17 mouse cellular contexts compared by ENCODE assay signal in genomic region chr12:73770771-73771170, GRCm38 (mm10).
"Had no signal": no experiment of that assay in that cellular context is flagged by ENCODE, and none has a peak within 500 bp of the region (broad histone marks: within the 10 kb centered on the region; RNA-seq: fewer than 3 reads in every experiment).

No protein-coding gene starts in this region.

- H3K27ac ChIP-seq: neural tube, embryonic 12.5 days; neural tube, embryonic 13.5 days; neural tube, embryonic 15.5 days; stomach, embryonic 15.5 days; stomach, postnatal 0 days had no signal

- H3K9ac ChIP-seq: neural tube, embryonic 12.5 days; neural tube, embryonic 13.5 days; neural tube, embryonic 15.5 days; stomach, embryonic 15.5 days had no signal

- H3K36me3 ChIP-seq: neural tube, embryonic 12.5 days; neural tube, embryonic 13.5 days; neural tube, embryonic 15.5 days; stomach, embryonic 15.5 days had no signal

- H3K9me3 ChIP-seq: neural tube, embryonic 12.5 days; neural tube, embryonic 13.5 days; neural tube, embryonic 15.5 days; stomach, embryonic 15.5 days had no signal

- H3K4me2 ChIP-seq: neural tube, embryonic 12.5 days; neural tube, embryonic 13.5 days; neural tube, embryonic 15.5 days; stomach, embryonic 15.5 days had no signal

- H3K27me3 ChIP-seq: neural tube, embryonic 12.5 days; neural tube, embryonic 13.5 days; neural tube, embryonic 15.5 days; stomach, embryonic 15.5 days had no signal

- DNase-seq: retina, postnatal 1 day; right cerebral cortex, adult 18-20 months; right cerebral cortex, postnatal 14 days; right cerebral cortex, postnatal 25 days; right cerebral cortex, postnatal 4 days; spleen, adult 18-20 months; thymus, adult 18-20 months; thymus, adult 2 months; thymus, postnatal 14 days; thymus, postnatal 25 days; thymus, postnatal 36 days; thymus, postnatal 4 days had no signal

- H3K4me3 ChIP-seq: neural tube, embryonic 12.5 days; neural tube, embryonic 13.5 days; neural tube, embryonic 15.5 days; stomach, embryonic 15.5 days had no signal

- H3K4me1 ChIP-seq: neural tube, embryonic 12.5 days; stomach, embryonic 15.5 days had no signal
